Mouse (Mus musculus): ENCODE measurements around the gene Nynrin. TPM values are rescaled to one million over a fixed set of nuclear protein-coding genes. Genes with fewer than 3 reads are reported as not detected.

Nynrin gene
- polyA plus RNA-seq, 1 experiment from 2014 or later: 27.8 TPM

GRCm38 (mm10) chr14:55868230-55869026 is 14.6 kb downstream of the Nynrin start:
- peaks cover 96% of the 10 kb centered on the region for H3K36me3 ChIP-seq
- no peaks in the 10 kb centered on the region for H3K9me3 ChIP-seq
- H3K4me2 ChIP-seq: no peak overlapping the region
- H3K27me3 ChIP-seq: no peaks in the 10 kb centered on the region
- ATAC-seq (ENCODE audit: insufficient number of reproducible peaks, insufficient read depth, low FRiP score, low TSS enrichment, low read depth): no peak
- H3K27ac ChIP-seq: no peak overlapping the region
- WGBS: 85% methylated on average over 14 of the region's 14 CpGs
- H3K4me3 ChIP-seq: no peak overlapping the region
- H3K9ac ChIP-seq: no peak overlapping the region
- H3K4me1 ChIP-seq: peaks cover 18% of the 10 kb centered on the region

- H3K9ac ChIP-seq: no peak overlapping the region
- no peak for ATAC-seq (ENCODE audit: insufficient number of reproducible peaks, insufficient read depth, low FRiP score, low TSS enrichment, low read depth)
- peaks cover 19% of the 10 kb centered on the region for H3K4me1 ChIP-seq
- WGBS: 93% methylated on average over 6 of the region's 6 CpGs
- no peak overlapping the region for H3K27ac ChIP-seq
- no peak overlapping the region for H3K4me3 ChIP-seq
- no peaks in the 10 kb centered on the region for H3K9me3 ChIP-seq
- H3K4me2 ChIP-seq: no peak overlapping the region
- no peaks in the 10 kb centered on the region for H3K27me3 ChIP-seq
- peaks cover 87% of the 10 kb centered on the region for H3K36me3 ChIP-seq
Measured at GRCm38 (mm10) chr14:55869538-55869937, 15.7 kb downstream of the Nynrin start.

GRCm38 (mm10) chr14:55872039-55872438 is 18.2 kb downstream of the Nynrin start:
- 0 out of 2 replicates have a peak, but pooled peaks have one; percentile 9 for ATAC-seq (ENCODE audit: insufficient number of reproducible peaks, insufficient read depth, low FRiP score, low TSS enrichment, low read depth)
- Histone ChIP-seq H3K27ac (no peak overlapping the region), H3K27me3 (no peaks in the 10 kb centered on the region), H3K9me3 (no peaks in the 10 kb centered on the region), H3K36me3 (peaks cover 62% of the 10 kb centered on the region), H3K4me2 (no peak overlapping the region), H3K4me3 (no peak overlapping the region), H3K4me1 (peaks cover 19% of the 10 kb centered on the region), H3K9ac (no peak overlapping the region)
- 89% methylated on average over 12 of the region's 12 CpGs for WGBS

GRCm38 (mm10) chr14:55872551-55872950 is 18.7 kb downstream of the Nynrin start:
- no peak for ATAC-seq (ENCODE audit: insufficient number of reproducible peaks, insufficient read depth, low FRiP score, low TSS enrichment, low read depth)
- Histone ChIP-seq H3K27me3 (no peaks in the 10 kb centered on the region), H3K4me3 (no peak overlapping the region), H3K27ac (no peak overlapping the region), H3K4me1 (peaks cover 22% of the 10 kb centered on the region), H3K9me3 (no peaks in the 10 kb centered on the region), H3K9ac (no peak overlapping the region), H3K4me2 (no peak overlapping the region), H3K36me3 (peaks cover 59% of the 10 kb centered on the region)
- whole genome bisulfite sequencing: 88% methylated on average over 17 of the region's 17 CpGs

- Histone ChIP-seq H3K9ac (0 out of 2 replicates have a peak overlapping the region, but pooled peaks have one; percentile 32), H3K4me3 (no peak overlapping the region), H3K36me3 (peaks cover 52% of the 10 kb centered on the region), H3K9me3 (no peaks in the 10 kb centered on the region), H3K4me1 (peaks cover 27% of the 10 kb centered on the region), H3K27me3 (no peaks in the 10 kb centered on the region), H3K4me2 (peak overlapping the region; percentile 45), H3K27ac (0 out of 2 replicates have a peak overlapping the region, but pooled peaks have one; percentile 55)
- ATAC-seq (ENCODE audit: insufficient number of reproducible peaks, insufficient read depth, low FRiP score, low TSS enrichment, low read depth): no peak
- 80% methylated on average over 8 of the region's 8 CpGs for WGBS
Measured at GRCm38 (mm10) chr14:55873242-55873713, 19.5 kb downstream of the Nynrin start.

GRCm38 (mm10) chr14:55873714-55874683 is 20.2 kb downstream of the Nynrin start:
- Histone ChIP-seq H3K9ac (0 out of 2 replicates have a peak overlapping the region, but pooled peaks have one; percentile 32), H3K4me1 (peaks cover 27% of the 10 kb centered on the region), H3K9me3 (no peaks in the 10 kb centered on the region), H3K27me3 (no peaks in the 10 kb centered on the region), H3K4me2 (peak overlapping the region; percentile 45), H3K27ac (peak overlapping the region; percentile 55; the same call in 1 of the 2 replicates), H3K4me3 (no peak overlapping the region), H3K36me3 (peaks cover 45% of the 10 kb centered on the region)
- 13% methylated on average over 30 of the region's 30 CpGs for WGBS
- no peak for ATAC-seq (ENCODE audit: insufficient number of reproducible peaks, insufficient read depth, low FRiP score, low TSS enrichment, low read depth)

GRCm38 (mm10) chr14:55877469-55878315 is 23.9 kb downstream of the Nynrin start:
- WGBS: 10% methylated on average over 14 of the region's 14 CpGs
- Histone ChIP-seq H3K4me3 (0 out of 2 replicates have a peak overlapping the region, but pooled peaks have one; percentile 1), H3K36me3 (peaks cover 8% of the 10 kb centered on the region), H3K9me3 (no peaks in the 10 kb centered on the region), H3K9ac (no peak overlapping the region), H3K4me1 (peaks cover 31% of the 10 kb centered on the region), H3K27me3 (no peaks in the 10 kb centered on the region), H3K4me2 (peak overlapping the region; percentile 33), H3K27ac (peak overlapping the region; percentile 58)
- ATAC-seq (ENCODE audit: insufficient number of reproducible peaks, insufficient read depth, low FRiP score, low TSS enrichment, low read depth): no peak

GRCm38 (mm10) chr14:55878316-55878940 is 24.6 kb downstream of the Nynrin start:
- Histone ChIP-seq H3K4me1 (peaks cover 23% of the 10 kb centered on the region), H3K36me3 (0 out of 2 replicates have a peak, but pooled peaks cover 1% of the 10 kb centered on the region), H3K27ac (no peak overlapping the region), H3K9ac (no peak overlapping the region), H3K27me3 (no peaks in the 10 kb centered on the region), H3K4me3 (no peak overlapping the region), H3K9me3 (no peaks in the 10 kb centered on the region), H3K4me2 (no peak overlapping the region)
- WGBS: 27% methylated on average over 7 of the region's 7 CpGs
- no peak for ATAC-seq (ENCODE audit: insufficient number of reproducible peaks, insufficient read depth, low FRiP score, low TSS enrichment, low read depth)

- no peak overlapping the region for H3K9ac ChIP-seq
- WGBS: 14% methylated on average over 1 of the region's 1 CpGs
- no peaks in the 10 kb centered on the region for H3K27me3 ChIP-seq
Measured at GRCm38 (mm10) chr14:55879623-55880022, 25.8 kb downstream of the Nynrin start.

GRCm38 (mm10) chr14:55880982-55881381 is 27.2 kb downstream of the Nynrin start:
- no peaks in the 10 kb centered on the region for H3K27me3 ChIP-seq
- H3K4me2 ChIP-seq: no peak overlapping the region
- no peak for ATAC-seq (ENCODE audit: insufficient number of reproducible peaks, insufficient read depth, low FRiP score, low TSS enrichment, low read depth)
- WGBS: 81% methylated on average over 8 of the region's 8 CpGs
- no peak overlapping the region for H3K9ac ChIP-seq
- H3K36me3 ChIP-seq: no peaks in the 10 kb centered on the region
- no peak overlapping the region for H3K4me3 ChIP-seq
- H3K4me1 ChIP-seq: peaks cover 28% of the 10 kb centered on the region
- H3K27ac ChIP-seq: no peak overlapping the region
- no peaks in the 10 kb centered on the region for H3K9me3 ChIP-seq

More at GRCm38 (mm10) chr14:55879623-55880022, 25.8 kb downstream of the Nynrin start:
- H3K4me2 ChIP-seq: no peak overlapping the region
- ATAC-seq (ENCODE audit: insufficient number of reproducible peaks, insufficient read depth, low FRiP score, low TSS enrichment, low read depth): no peak
- H3K4me3 ChIP-seq: no peak overlapping the region
- H3K36me3 ChIP-seq: no peaks in the 10 kb centered on the region
- H3K27ac ChIP-seq: no peak overlapping the region
- H3K4me1 ChIP-seq: peaks cover 23% of the 10 kb centered on the region
- no peaks in the 10 kb centered on the region for H3K9me3 ChIP-seq

All from embryonic facial prominence, embryonic 13.5 days (tissue).